Mouse (Mus musculus) cerebellum, adult 9-10 months (tissue): Measurements from ENCODE around the gene B430218F22Rik.
"Not testable (repeated sequence)": the region's sequence is repeated elsewhere in the genome, so short reads cannot be mapped to it uniquely, and the experiment has no call there.

ENCODE experiments used
- DNase-seq: peaks from one replicate; pipeline ENCODE4 v3.0.0; 2022

B430218F22Rik gene

GRCm38 (mm10) chr13:118386511-118387447 is at the start of gene B430218F22Rik, which contains the start of gene Mrps30:
Gene B430218F22Rik (plus strand): TSS chr13:118386630.
Gene Mrps30 (minus strand): TSS chr13:118387252.
- peak; percentile 93 for DNase-seq

- peak; percentile 50 for DNase-seq
Observed at GRCm38 (mm10) chr13:118350257-118350656, 36.2 kb upstream of the B430218F22Rik start.

GRCm38 (mm10) chr13:118350870-118351269 is 35.6 kb upstream of the B430218F22Rik start:
- no peak for DNase-seq

- DNase-seq: no peak
Observed at GRCm38 (mm10) chr13:118363342-118363741, 23.1 kb upstream of the B430218F22Rik start.

GRCm38 (mm10) chr13:118365774-118366173 is 20.7 kb upstream of the B430218F22Rik start:
- no peak for DNase-seq

- no peak for DNase-seq
Observed at GRCm38 (mm10) chr13:118372871-118373270, 13.6 kb upstream of the B430218F22Rik start.

GRCm38 (mm10) chr13:118379155-118379554 is 7.3 kb upstream of the B430218F22Rik start:
- peak; percentile 63 for DNase-seq

GRCm38 (mm10) chr13:118380381-118380780 is 6.0 kb upstream of the B430218F22Rik start:
- no peak for DNase-seq

- not testable (repeated sequence) for DNase-seq
Observed at GRCm38 (mm10) chr13:118387448-118387801, 995 bp downstream of the B430218F22Rik start.

GRCm38 (mm10) chr13:118395803-118396202 is 9.4 kb downstream of the B430218F22Rik start:
- DNase-seq: no peak

GRCm38 (mm10) chr13:118400340-118400739 is 13.9 kb downstream of the B430218F22Rik start:
- DNase-seq: no peak

- peak; percentile 27 for DNase-seq
Observed at GRCm38 (mm10) chr13:118403544-118403943, 17.1 kb downstream of the B430218F22Rik start.

GRCm38 (mm10) chr13:118411297-118411992 is 25.0 kb downstream of the B430218F22Rik start:
- no peak for DNase-seq

- no peak for DNase-seq
Observed at GRCm38 (mm10) chr13:118418163-118418562, 31.7 kb downstream of the B430218F22Rik start.

GRCm38 (mm10) chr13:118420408-118420807 is 34.0 kb downstream of the B430218F22Rik start:
- no peak for DNase-seq

- DNase-seq: no peak
Observed at GRCm38 (mm10) chr13:118420847-118421246, 34.4 kb downstream of the B430218F22Rik start.
